Mouse (Mus musculus): ENCODE measurements around the gene Bbs2. TPM values are rescaled to one million over a fixed set of nuclear protein-coding genes. Genes with fewer than 3 reads are reported as not detected.

Bbs2 gene
- polyA plus RNA-seq (2015; fragmentation: Nextera tagmentation; extraction: Ambion mirVana), result 4.5 and 5.7 TPM in 2 replicates

DNA sequence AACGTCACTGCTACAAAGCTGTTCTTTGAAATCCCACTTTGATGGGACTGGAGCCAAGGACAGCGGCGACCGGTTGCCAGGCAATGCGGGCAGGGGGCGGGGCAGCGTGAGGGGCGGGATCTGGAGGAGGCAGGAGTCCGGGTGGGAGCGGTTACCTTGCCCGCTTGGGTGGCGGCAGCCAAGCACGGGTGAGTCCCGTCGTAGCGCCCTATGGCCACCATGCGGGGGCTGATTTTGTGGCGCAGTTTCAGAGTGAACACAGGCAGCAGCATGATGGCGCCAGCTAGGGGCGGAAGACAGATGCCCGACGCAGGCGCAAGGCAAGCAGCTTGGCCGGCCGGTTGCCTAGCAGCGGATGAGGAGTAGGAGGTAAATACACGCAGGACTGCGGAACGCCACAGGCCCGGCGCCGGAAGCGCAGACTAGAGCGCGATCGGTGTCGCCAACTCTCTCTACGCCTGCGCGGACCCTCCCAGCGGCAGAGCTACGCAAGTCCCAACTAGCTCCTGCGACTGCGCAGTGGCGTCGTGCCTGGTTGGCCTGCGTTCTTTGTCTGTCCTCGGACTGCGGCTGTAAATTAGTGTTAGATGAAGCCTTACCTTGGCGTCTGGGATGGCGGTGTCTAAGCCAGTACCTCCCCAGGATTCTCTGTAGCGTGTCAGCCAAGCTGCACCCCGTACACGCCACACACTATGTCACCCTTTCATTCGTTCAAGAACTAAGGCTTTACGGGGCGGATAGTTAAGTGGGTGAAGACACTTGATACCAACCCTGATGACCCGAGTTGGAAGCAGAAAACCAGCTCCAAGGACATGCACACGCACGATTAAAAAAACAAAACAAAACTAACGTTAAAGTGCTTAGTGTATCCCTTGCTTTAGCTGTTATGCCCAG lies at the start of gene Bbs2:
TSS of gene Bbs2 (minus strand) at position 848 of the 894 bp plus-strand sequence.

DNA sequence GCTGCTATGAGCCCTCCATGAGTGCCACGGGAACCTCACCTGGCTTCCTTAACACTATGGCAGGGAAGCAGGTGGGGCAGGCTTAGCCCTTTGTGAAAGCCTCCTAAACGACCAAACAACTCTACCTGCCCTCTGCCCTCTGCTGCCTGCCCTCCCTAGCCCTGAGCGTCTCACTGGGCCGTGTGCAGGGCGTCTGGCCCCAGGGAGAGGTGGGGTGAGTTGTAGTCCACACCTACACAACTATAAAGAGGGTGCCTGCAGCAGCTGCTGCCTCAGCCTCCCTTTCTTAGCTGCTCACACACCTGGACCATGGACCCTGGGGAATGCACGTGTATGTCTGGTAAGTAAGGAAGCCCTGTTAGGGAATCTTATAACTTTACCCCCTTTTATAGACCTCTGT lies 38.2 kb upstream of the Bbs2 start, which contains the start of gene Mt4:
TSS of gene Mt4 (plus strand) at position 265 of the 400 bp plus-strand sequence.

DNA sequence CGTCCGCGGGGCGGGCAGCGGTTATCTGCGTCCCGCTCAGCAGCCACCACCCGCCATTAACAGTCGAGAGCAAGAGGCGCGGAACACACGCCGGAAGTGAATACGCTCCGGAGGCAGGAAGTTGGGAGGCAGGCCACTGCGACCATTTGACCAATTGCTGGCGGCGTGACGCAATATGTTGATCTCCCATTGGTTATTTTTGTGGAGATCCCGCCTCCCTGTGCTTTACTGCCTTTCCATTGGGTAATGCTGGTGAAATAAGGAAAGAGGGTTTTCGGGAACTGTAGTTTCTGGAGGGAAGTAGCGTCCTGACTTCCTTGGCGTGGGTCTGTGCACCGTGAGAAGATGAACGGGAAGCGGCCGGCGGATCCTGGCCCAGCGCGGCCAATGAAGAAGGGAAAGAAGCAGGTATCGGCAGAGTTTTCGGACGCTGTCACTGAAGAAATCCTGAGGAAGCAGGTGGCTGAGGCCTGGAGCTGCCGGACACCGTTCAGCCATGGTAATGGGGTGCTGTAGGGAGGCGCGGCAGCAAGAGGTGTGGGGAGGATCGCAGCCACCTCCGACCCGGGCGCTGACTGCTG lies 61.7 kb downstream of the Bbs2 start, which contains the start of the genes Nudt21 and Ogfod1:
TSS of gene Nudt21 (minus strand) at position 88 of the 581 bp plus-strand sequence.
TSS of gene Ogfod1 (plus strand) at position 255 of the 581 bp plus-strand sequence.

Other genes starting within 250 kb of the Bbs2 start
- 45.8 and 49.6 TPM in 2 replicates for gene Amfr, start 86.1 kb downstream of the Bbs2 start, polyA plus RNA-seq (2015; fragmentation: Nextera tagmentation; extraction: Ambion mirVana)
- 49.1 and 53.9 TPM in 2 replicates for gene Nudt21, start 61.9 kb downstream of the Bbs2 start, polyA plus RNA-seq (2015; fragmentation: Nextera tagmentation; extraction: Ambion mirVana)
- gene Ogfod1, start 61.7 kb downstream of the Bbs2 start, polyA plus RNA-seq (2015; fragmentation: Nextera tagmentation; extraction: Ambion mirVana), result 6.0 and 6.5 TPM in 2 replicates
- gene Mt4, start 38.3 kb upstream of the Bbs2 start, polyA plus RNA-seq (2015; fragmentation: Nextera tagmentation; extraction: Ambion mirVana), result 0.44 and 1.0 TPM in 2 replicates
- gene Mt3, start 53.7 kb upstream of the Bbs2 start, polyA plus RNA-seq (2015; fragmentation: Nextera tagmentation; extraction: Ambion mirVana), result 8.8 and 12.0 TPM in 2 replicates
- gene Mt2, start 73.7 kb upstream of the Bbs2 start, polyA plus RNA-seq (2015; fragmentation: Nextera tagmentation; extraction: Ambion mirVana), result 116 and 127 TPM in 2 replicates
- gene Mt1, start 80.2 kb upstream of the Bbs2 start, polyA plus RNA-seq (2015; fragmentation: Nextera tagmentation; extraction: Ambion mirVana), result 290 and 376 TPM in 2 replicates
- gene Nup93, start 115.6 kb upstream of the Bbs2 start, polyA plus RNA-seq (2015; fragmentation: Nextera tagmentation; extraction: Ambion mirVana), result 16.2 and 19.3 TPM in 2 replicates
- gene Slc12a3, start 230.3 kb upstream of the Bbs2 start, polyA plus RNA-seq (2015; fragmentation: Nextera tagmentation; extraction: Ambion mirVana), result not detected in 2 replicates

Data from skeletal muscle tissue, postnatal 0 days (tissue).